Mouse (Mus musculus) urinary bladder, postnatal 10 days (tissue): ENCODE data around the gene Aars.
"Not testable (repeated sequence)": the region's sequence is repeated elsewhere in the genome, so short reads cannot be mapped to it uniquely, and the experiment has no call there.

Experiments
- DNase-seq: peaks from one replicate; pipeline ENCODE4 v3.0.0; 2022; ENCODE audit warnings: low spot score

The Aars gene

DNA sequence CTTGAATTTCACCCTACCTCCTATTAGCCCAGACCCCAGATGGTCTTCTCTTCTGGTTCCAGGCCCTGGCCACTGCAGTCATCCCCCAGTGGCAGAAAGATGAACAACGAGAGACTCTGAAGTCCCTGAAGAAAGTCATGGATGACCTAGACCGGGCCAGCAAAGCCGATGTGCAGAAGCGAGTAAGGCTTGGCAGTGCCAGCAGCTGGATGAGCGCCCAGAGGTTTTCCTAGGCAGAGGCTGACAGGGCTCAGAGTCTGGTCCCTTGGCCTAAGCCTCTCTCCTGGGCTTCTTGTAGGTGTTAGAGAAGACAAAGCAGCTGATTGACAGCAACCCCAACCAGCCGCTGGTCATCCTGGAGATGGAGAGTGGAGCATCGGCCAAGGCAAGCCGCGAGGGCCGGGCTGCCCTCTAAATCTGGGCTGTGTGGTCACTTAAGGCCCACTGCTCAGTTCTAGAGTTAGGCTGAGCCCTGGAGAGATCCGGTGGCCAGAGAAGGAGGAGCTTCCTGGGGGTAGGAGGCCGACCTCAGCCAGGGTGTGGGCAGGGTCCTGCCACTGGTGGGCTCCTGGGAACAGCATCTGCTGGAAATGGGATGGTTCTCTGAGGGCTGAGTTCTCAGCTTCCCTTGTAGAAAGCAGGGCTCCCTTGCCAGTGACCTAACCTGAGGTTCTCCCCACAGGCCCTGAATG is 21.0 kb downstream of the Aars start:
- no peak for DNase-seq

DNA sequence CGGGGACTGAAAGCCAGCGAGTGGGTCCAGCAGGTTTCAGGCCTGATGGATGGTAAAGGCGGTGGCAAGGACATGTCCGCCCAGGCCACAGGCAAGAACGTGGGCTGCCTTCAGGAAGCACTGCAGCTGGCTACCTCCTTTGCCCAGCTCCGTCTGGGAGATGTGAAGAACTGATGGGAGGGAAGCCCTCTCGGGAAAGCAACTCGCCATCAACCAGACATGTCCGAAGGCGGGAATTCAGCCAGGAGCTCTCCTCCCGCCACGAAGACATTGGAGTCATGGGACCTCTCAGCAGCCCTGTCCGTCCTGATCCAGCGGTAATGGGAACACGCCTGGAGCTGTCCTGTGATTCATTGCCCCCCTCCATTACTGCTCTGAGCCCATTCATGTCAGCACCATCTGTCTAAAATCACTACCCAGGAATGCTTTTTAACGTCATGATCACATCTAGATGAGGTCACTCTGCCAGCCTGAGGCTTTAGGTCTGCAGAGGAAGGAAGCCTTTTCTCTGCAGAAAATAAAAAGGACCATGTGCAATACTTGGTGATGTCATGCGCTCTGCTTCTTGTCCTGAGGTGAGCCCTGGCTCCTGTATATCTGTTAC is 22.2 kb downstream of the Aars start:
- DNase-seq: no peak

DNA sequence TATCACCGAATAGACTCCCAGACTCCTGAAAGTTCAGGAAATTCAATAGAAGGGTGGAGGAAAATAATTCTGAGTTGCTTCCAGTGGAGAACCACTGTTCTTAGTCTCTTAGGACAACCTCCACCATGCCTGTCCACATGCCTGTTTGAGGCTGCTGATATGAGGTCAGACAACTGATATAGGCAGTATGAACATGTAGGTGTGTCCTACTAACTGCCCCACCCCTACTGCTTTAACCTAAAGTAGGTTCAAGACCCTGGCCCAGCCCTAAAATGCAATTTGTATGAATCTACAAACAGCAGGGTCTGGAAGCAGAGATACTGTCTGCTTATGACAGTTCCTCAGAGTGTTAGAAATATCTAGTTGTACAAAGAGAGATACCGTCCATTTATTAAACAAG is 22.7 kb downstream of the Aars start:
- DNase-seq: no peak

DNA sequence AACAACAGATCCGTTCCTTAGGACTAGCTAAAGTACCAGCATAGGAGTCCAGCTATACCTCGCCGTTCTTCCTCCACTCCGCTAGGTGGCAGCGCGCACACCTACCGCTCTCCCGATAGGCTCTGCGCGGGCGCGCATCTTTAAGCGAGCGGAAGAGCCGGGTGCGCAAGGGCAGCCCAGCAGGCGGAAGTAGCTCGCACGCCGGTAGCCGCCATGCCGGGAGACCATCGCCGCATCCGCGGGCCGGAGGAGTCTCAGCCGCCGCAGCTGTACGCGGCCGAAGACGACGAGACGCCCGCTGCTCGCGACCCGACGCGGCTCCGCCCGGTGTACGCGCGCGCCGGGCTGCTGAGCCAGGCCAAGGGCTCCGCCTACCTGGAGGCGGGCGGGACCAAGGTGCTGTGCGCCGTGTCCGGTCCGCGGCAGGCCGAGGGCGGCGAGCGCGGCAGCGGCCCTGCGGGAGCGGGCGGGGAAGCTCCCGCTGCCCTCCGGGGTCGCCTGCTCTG is 23.3 kb downstream of the Aars start, which contains the start of gene Exosc6:
Gene Exosc6, plus strand, starts transcription at position 182 of the 506 bp plus-strand sequence.
- peak; percentile 60 for DNase-seq

DNA sequence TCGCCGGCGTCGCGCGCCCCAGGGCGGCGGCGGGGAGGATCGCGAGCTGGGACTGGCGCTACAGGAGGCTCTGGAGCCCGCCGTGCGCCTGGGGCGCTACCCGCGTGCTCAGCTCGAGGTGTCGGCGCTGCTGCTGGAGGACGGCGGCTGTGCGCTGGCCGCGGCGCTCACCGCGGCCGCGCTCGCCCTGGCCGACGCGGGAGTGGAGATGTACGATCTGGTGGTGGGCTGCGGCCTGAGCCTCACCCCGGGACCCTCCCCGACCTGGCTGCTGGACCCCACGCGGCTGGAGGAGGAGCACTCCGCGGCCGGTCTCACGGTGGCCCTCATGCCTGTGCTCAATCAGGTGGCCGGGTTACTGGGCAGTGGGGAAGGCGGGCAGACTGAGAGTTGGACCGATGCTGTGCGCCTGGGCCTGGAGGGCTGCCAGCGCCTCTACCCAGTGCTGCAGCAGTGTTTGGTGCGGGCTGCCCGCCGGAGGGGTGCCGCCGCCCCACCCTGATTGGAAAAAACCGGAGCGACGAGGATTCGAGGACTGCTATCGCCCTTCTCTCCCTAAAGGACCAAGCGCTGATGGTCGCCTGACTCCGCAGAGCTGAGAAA is 23.8 kb downstream of the Aars start:
- no peak for DNase-seq

DNA sequence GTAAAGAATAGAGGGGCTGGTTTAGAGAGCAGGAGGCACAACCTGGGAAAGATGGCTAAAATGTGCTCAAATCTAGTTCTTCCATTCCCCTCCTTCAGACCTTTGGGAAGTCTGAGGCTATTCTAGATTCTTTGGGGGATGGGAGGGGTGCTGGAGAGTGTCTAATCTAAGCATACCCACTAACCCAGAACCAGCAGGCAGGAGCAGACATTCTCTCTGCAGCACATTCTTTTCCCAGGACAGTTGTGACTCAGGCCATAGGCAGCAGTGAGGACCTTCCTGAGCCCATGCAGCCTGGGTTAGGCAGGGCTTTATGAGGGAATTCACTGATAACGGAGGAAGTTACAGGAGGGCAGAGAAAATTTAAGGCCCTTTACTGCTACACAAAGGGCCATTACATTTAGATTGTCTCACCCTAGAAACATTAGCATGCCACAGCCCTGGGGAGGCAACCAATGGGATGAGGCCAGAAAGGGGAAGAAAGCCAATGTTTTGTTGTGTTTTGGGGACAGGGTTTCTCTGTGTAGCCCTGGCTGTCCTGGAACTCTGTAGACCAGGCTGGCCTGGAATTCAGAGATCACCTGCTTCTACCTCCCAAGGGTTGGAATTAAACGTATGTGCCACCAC is 26.1 kb downstream of the Aars start:
- DNase-seq: no peak

DNA sequence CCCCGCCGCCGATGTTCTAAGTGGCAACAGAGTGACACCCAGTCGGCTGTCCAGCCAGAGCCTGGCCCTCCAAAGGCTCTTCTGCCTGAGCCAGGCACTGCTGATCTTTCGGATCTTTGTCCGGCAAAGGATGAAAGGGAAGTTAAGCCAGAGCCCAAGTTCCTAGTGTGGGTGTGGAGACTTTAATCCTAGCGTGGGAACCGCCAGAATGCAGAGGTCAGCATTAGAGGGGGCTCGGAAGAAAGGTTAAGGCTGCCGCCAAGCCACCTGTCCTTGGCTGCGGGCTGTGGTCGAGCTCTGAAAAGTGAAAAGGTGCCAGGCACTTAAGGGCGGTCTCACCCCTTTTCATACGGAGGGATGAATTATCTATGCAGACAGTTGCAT is 28.7 kb downstream of the Aars start:
- no peak for DNase-seq

DNA sequence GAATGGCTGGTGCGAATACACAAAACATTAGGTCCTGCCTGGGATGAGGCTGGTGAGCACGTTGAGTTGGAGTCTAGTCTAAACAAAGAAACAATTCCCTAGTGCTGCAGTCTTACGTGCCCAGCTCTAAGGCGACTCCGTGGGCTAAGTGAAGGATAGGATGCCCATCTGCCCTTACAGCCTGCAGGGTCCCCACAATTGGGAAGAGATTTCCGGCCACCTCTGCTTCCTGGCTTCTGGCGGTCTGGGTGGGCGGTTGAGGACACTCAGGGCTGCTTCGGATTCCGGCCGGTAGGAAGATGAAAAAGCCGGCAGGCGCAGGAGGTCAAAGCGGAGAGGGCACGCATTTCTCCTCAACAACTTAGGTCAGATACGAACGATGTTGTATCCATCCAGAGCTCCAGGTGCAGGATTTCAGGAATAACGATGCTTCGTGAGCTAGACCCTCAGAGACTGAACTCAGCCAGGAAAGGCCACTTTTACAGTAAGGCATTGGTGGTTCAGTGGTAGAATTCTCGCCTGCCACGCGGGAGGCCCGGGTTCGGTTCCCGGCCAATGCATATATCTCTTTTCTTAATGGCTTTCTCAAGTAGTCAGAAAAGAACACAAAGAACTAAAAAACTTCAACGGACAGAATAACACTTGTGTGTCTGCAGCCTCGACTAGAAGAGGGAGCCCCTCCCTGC is 29.3 kb downstream of the Aars start:
- DNase-seq: peak; percentile 47

DNA sequence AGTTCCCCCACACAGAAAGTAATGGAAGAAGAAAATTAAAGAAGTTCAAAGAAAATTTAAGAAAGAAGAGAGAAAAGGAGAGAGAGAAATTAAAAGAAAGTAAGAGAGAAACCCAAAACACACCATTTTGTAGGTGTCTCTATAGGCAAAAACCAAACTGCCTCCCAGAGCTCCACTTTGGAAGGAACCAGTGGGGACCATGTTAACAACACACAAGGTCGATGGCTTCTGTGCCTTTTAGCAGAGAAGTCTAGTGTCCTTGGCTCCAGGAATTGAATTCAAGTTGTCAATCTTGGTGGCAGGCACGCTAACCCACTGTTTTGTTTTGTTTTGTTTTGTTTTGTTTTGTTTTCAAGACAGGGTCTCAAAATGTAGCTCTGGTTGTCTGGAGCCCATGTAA is 29.9 kb downstream of the Aars start:
- no peak for DNase-seq

DNA sequence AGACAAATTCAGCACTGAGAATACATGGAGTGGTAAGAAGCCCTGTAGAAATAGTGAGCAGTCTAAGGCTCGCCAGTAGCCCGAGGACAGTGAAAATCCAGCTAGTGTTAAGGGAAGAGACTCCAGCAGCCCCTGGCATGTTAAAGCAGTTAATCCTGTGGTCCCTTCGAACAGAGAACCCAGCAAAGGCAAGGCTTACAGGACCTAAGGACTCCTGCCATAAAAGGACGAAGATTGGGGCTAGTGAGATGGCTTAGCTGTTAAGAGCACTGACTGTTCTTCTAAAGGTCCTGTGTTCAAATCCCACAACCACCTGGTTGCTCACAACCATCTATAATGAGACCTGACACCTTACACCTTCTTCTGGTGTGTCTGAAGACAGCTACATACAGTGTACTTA is 33.4 kb downstream of the Aars start:
- no peak for DNase-seq

DNA sequence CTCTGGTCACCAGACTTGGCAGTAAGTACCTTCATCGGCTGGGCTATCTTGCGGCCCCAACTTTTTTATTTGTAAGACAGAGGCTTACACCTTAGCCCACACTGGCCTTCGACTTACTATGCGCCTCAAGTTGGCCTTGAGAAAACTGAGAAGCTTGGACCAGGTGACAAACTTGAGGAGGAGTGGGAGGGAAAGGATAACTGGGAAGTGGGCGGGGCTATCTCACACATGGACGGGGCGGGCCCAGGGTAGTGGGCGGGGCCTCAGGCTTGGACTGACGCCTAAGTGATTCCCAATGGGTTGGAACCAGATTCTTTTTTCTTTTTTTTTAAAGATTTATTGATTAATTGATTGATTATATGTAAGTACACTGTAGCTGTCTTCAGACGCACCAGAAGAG is 34.5 kb downstream of the Aars start:
- no peak for DNase-seq

DNA sequence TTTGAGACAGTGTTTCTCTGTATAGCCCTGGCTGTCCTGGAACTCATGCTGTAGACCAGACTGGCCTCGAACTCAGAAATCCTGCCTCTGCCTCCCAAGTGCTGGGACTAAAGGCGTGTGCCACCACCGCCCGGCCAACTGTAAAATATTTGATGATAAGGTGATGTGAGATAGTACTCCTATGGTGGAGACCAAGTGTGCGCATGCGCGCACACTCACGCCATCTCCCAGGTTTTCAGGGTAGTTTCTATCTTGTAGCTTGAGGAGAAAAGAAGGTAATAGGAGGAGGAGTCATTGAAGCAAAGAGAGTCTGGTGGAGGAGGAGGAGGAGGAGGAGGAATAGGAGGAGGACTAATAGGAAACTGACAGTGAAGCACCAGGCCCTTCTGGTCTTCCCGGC is 35.7 kb downstream of the Aars start:
- DNase-seq: not testable (repeated sequence)

DNA sequence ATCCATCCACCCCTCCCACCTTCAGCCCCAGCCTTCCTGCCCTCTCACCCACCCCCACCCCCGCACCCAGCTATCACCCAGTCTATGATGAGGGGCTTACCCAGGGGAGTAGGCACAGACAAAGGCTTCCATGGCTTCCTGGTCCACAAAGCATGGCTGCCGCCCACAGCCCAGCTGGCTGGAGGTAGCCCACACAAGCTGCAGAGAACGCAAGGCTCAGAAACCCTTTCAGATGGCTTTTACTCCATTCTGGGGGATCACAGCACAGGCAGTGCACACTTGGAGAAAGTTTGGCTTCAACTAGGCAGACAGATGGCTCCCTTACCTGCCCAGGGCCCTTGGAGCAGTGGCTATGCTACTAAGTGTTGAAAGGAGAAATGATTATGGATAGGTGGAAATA is 43.0 kb downstream of the Aars start:
- no peak for DNase-seq

DNA sequence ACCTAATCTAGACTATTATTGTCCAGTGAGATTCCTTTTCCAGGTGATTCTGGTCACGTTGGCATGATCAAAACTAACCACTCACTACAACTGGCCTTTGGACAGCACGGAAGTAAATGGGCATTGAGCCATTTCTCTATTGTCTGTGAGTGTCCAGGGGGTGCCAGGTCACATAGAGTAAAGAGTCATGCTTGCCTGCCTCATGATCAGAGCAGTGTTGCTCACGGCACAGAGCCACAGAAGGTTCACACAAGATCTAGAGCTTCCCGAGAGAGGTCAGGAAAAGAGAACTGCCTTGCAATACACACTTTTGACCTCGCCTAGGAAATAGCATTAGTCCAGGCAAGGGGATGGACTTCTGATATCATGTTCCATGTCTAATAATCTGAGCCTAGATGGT is 46.5 kb downstream of the Aars start:
- DNase-seq: no peak

DNA sequence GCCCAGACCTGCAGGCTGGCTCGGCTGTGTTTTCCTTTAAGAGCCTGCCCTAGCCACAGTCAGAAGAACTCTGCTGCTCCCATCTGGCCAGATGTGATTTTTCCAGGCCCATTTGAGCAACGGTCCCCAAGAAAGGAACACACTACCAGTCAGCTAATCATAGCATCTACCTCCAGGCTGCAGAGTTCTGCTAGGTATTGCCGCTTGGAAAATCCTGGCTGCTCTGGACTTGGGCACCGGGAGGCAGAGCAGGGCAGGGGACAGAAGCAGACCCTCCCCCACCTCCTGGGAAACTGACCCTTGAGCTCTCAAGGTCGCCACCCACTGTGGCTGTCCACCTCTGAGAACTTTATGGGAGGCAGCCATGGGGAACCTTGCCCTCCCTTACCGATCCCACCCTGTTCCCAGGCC is 46.9 kb downstream of the Aars start:
- no peak for DNase-seq

DNA sequence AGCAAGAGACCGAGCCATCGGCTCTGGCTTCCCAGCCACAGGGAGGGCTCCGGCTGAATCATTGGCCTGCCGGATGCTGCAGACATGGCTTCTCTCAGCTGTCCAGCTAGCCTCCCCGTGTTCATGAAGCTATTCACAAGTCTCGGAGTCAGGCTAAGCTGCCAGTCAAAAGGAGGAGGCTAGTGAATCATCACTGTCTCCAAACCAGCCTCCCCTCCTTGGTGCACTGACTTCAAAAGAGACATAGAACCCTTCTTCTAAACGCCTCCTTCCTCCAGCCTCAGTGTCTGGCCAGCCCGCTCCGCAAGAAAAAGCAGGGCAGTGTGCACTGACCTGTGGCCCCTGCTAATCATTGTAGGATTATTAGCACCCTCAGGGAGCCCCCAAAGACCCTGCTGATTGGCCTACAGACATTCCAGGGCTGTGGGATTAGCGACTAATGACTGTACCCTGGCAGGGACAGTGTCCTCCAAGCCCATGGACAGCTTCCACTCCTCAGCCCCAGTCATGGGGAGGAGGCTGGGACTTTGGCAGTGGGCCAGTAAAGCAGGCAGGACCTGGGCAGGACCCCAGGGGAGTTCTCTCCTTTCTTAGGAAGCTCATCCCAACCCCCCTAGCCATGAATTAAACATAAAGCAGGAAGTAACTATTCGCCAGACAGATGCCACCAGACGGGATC is 48.8 kb downstream of the Aars start:
- DNase-seq: no peak

DNA sequence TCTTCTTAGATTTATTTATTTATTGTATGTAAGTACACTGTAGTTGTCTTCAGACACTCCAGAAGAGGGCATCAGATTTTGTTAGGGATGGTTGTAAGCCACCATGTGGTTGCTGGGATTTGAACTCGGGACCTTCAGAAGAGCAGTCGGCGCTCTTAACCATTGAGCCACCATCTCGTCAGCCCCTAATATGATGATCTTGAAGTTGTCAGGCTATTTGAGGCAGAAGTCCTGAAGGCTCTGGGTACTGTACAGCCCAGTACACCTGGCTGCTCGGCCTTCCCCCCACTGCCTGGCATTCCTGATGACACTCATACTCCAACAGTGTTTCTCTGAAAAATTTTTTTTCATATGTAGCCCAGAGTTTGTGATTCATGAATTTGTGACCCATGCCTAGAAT is 51.0 kb downstream of the Aars start:
- not testable (repeated sequence) for DNase-seq

DNA sequence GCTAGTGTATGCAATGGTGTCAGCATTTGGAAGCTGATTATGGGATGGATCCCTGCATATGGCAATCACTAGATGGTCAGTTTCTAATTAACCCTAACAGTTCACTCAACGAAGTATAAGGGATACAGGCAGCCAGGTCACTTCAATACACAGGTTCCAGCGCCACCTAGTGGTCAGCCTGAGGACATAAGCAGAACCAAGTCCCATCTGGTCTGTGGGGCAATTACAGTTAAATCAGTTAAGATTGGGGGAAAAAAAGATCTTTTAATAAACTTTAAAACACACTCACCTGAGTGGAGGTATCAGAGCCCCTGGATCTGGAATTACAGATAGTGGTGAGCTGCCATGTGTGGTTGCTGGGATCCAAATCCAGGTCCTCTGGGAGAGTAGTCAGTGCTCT is 57.2 kb downstream of the Aars start:
- DNase-seq: peak; percentile 36

DNA sequence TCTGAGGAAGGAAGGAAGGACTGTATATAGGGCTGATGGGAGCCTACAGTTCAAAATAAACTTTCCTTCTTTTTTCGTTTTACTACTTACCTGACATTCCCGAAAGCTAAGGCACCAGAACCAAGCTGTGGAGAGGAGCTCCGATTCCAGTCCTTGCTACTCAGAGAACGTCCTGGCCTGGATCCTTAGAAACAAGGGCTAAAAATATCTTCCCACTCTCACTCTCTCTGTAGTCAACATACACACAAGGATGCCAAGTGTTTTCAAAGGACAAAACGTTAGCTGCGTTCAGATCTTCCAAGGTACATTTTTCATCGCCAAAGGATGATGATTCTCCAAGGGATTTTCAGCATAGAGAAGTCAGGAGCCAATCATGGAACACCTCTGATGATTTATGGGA is 58.8 kb downstream of the Aars start:
- DNase-seq: no peak

DNA sequence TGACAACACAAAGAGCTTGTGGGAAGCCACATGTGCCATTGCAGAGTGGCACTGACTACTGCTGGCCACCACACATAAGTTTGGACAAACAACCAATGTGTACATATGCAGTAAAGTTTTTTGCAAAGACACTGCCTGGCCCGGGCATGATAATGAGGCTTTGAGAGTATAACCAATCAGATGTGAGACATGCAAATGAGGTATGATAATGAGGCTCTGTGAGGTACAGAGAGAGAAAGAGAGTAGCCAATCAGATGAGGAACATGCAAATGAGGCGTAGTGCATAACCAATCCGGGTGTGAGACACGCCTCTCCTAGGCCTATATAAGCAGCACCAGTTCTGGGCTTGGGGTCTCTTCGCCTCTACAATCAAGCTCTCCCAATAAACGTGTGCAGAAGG is 59.4 kb downstream of the Aars start, which contains the start of gene Clec18a:
Gene Clec18a, minus strand, starts transcription at position 101 of the 400 bp plus-strand sequence.
- DNase-seq: not testable (repeated sequence)

DNA sequence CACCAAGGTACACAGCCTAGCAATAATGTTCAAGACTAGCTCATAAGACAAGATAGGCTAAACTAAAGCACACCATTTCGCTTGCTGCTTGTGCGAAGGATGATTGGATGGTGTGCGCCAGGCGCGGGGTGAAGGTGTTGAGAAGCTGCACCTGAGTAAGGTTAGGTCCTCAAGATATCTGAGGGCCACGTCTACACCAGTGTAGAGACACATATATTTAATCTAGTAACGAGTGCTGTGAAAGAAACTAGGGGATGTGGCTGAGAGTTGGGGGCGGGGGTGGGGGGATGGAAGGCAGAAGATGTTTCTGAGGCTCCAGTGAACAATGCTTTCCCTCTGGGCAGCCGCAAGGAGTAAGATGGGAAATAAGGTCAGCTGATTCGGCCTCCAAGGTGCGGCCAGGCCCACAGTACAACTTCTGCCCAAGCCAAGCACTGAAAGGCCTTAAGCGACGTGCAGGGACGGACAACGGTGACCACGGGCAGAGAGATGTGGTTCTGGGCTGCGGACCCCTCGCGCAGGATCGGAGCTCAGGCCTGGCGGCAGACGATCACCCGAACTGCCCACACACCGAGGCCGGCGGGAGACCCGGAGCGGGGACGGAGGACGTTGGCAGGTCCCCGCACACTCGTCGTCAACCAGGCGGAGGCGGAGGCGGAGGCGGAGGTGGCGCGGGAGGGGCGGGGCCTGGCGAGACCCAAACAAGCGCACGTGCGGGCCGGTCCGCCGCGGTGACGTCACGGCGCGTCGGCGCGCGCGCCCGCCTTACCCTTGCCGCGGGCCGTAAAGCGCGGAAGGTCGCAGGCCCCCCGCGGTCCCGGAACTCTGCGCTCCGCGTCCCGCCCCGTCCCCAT is 61.1 kb downstream of the Aars start, which contains the start of gene Pdpr:
Gene Pdpr, plus strand, starts transcription at position 766 of the 854 bp plus-strand sequence.
- DNase-seq: peak; percentile 72
